Mouse (Mus musculus) adipocyte (in vitro differentiated cells): ENCODE results near the gene 1700020D05Rik.
"Not testable (repeated sequence)": the region's sequence is repeated elsewhere in the genome, so short reads cannot be mapped to it uniquely, and the experiment has no call there.

Experiments used
- DNase-seq: peaks from one replicate; pipeline ENCODE4 v3.0.0-alpha.2; 2016; ENCODE audit warnings: low spot score

1700020D05Rik gene

GRCm38 (mm10) chr19:5494314-5494713, 9.3 kb downstream of the 1700020D05Rik start:
- no peak for DNase-seq

GRCm38 (mm10) chr19:5493301-5493721, 10.3 kb downstream of the 1700020D05Rik start:
- not testable (repeated sequence) for DNase-seq

GRCm38 (mm10) chr19:5492641-5493040, 10.9 kb downstream of the 1700020D05Rik start:
- DNase-seq, result no peak

GRCm38 (mm10) chr19:5490898-5491708, 12.5 kb downstream of the 1700020D05Rik start:
- peak; percentile 93 for DNase-seq

- DNase-seq, result peak; percentile 96
Measured at GRCm38 (mm10) chr19:5490313-5490897, 13.2 kb downstream of the 1700020D05Rik start, which contains the start of gene Cfl1. Gene Cfl1 (plus strand): TSS chr19:5490455.

GRCm38 (mm10) chr19:5489721-5490120, 13.9 kb downstream of the 1700020D05Rik start:
- not testable (repeated sequence) for DNase-seq

GRCm38 (mm10) chr19:5488878-5489571, 14.6 kb downstream of the 1700020D05Rik start:
- peak; percentile 99 for DNase-seq

- peak; percentile 99 for DNase-seq
Measured at GRCm38 (mm10) chr19:5487768-5488550, 15.6 kb downstream of the 1700020D05Rik start, which contains the start of gene Mus81. Gene Mus81 (minus strand): TSS chr19:5488402.

- DNase-seq, result no peak
Measured at GRCm38 (mm10) chr19:5486771-5487170, 16.8 kb downstream of the 1700020D05Rik start.

GRCm38 (mm10) chr19:5486286-5486685, 17.3 kb downstream of the 1700020D05Rik start:
- no peak for DNase-seq

- DNase-seq, result no peak
Measured at GRCm38 (mm10) chr19:5485821-5486220, 17.8 kb downstream of the 1700020D05Rik start.

GRCm38 (mm10) chr19:5485371-5485770, 18.2 kb downstream of the 1700020D05Rik start:
- no peak for DNase-seq

GRCm38 (mm10) chr19:5484496-5484895, 19.1 kb downstream of the 1700020D05Rik start:
- DNase-seq, result no peak

GRCm38 (mm10) chr19:5483386-5484359, 19.9 kb downstream of the 1700020D05Rik start:
- DNase-seq, result no peak

- DNase-seq, result no peak
Measured at GRCm38 (mm10) chr19:5481398-5481797, 22.2 kb downstream of the 1700020D05Rik start.

GRCm38 (mm10) chr19:5480016-5480415, 23.6 kb downstream of the 1700020D05Rik start:
- DNase-seq, result no peak

- no peak for DNase-seq
Measured at GRCm38 (mm10) chr19:5477668-5478300, 25.8 kb downstream of the 1700020D05Rik start.

GRCm38 (mm10) chr19:5477004-5477667, 26.5 kb downstream of the 1700020D05Rik start:
- no peak for DNase-seq

- peak; percentile 60 for DNase-seq
Measured at GRCm38 (mm10) chr19:5475069-5475714, 28.4 kb downstream of the 1700020D05Rik start.
